Mouse (Mus musculus): ENCODE data around the gene Btbd3. TPM values are rescaled to one million over a fixed set of nuclear protein-coding genes. Genes with fewer than 3 reads are reported as not detected.

Gene Btbd3
- polyA plus RNA-seq, 3 experiments from 2014 or later, result not detected

- no peak for ATAC-seq
These were observed 146.7 kb downstream of the Btbd3 start for GRCm38 (mm10) chr2:138403046-138403445.

- no peak for ATAC-seq
These were observed 149.6 kb downstream of the Btbd3 start for GRCm38 (mm10) chr2:138405753-138406528.

GRCm38 (mm10) chr2:138406703-138407102 lies 150.3 kb downstream of the Btbd3 start:
- ATAC-seq, result no peak

GRCm38 (mm10) chr2:138412537-138412936 lies 156.2 kb downstream of the Btbd3 start:
- ATAC-seq, result no peak

- ATAC-seq, result no peak
These were observed 166.0 kb downstream of the Btbd3 start for GRCm38 (mm10) chr2:138422321-138422720.

GRCm38 (mm10) chr2:138431991-138432390 lies 175.6 kb downstream of the Btbd3 start:
- ATAC-seq, result no peak

GRCm38 (mm10) chr2:138446466-138446865 lies 190.1 kb downstream of the Btbd3 start:
- no peak for ATAC-seq

- ATAC-seq, result no peak
These were observed 190.6 kb downstream of the Btbd3 start for GRCm38 (mm10) chr2:138446943-138447342.

- ATAC-seq, result no peak
These were observed 191.3 kb downstream of the Btbd3 start for GRCm38 (mm10) chr2:138447681-138448080.

GRCm38 (mm10) chr2:138468046-138468572 lies 211.7 kb downstream of the Btbd3 start:
- ATAC-seq, result no peak

GRCm38 (mm10) chr2:138473407-138473806 lies 217.0 kb downstream of the Btbd3 start:
- ATAC-seq, result no peak

GRCm38 (mm10) chr2:138476486-138476885 lies 220.1 kb downstream of the Btbd3 start:
- ATAC-seq, result no peak

GRCm38 (mm10) chr2:138477278-138477677 lies 220.9 kb downstream of the Btbd3 start:
- ATAC-seq, result no peak

GRCm38 (mm10) chr2:138482541-138482940 lies 226.2 kb downstream of the Btbd3 start:
- no peak for ATAC-seq

GRCm38 (mm10) chr2:138484871-138485270 lies 228.5 kb downstream of the Btbd3 start:
- ATAC-seq, result no peak

GRCm38 (mm10) chr2:138490688-138491405 lies 234.5 kb downstream of the Btbd3 start:
- ATAC-seq, result no peak

- ATAC-seq, result no peak
These were observed 235.8 kb downstream of the Btbd3 start for GRCm38 (mm10) chr2:138492176-138492575.

- ATAC-seq, result no peak
These were observed 247.6 kb downstream of the Btbd3 start for GRCm38 (mm10) chr2:138503866-138504380.

- no peak for ATAC-seq
These were observed 259.2 kb downstream of the Btbd3 start for GRCm38 (mm10) chr2:138515531-138515930.

- no peak for ATAC-seq
These were observed 272.1 kb downstream of the Btbd3 start for GRCm38 (mm10) chr2:138528461-138528860.

GRCm38 (mm10) chr2:138531160-138531967 lies 275.0 kb downstream of the Btbd3 start:
- ATAC-seq, result no peak

GRCm38 (mm10) chr2:138531992-138532391 lies 275.6 kb downstream of the Btbd3 start:
- ATAC-seq, result no peak

GRCm38 (mm10) chr2:138539655-138540054 lies 283.3 kb downstream of the Btbd3 start:
- ATAC-seq, result no peak
